Mouse (Mus musculus) midbrain, postnatal 0 days (tissue): Measurements from ENCODE around the gene Cd177. TPM values are rescaled to one million over a fixed set of nuclear protein-coding genes. Genes with fewer than 3 reads are reported as not detected.
"Not testable (repeated sequence)": the region's sequence is repeated elsewhere in the genome, so short reads cannot be mapped to it uniquely, and the experiment has no call there.

Source experiments
- ATAC-seq: fragments of 200-750 bp; cut with Nextera tagmentation; 2 replicates; pipeline ENCODE4 v1.8.0; 2017; ENCODE audit warnings: moderate number of reproducible peaks, mild to moderate bottlenecking, moderate TSS enrichment, moderate library complexity; ENCODE audit not compliant: low FRiP score
- DNase-seq: peaks from one replicate; pipeline ENCODE4 v3.0.0-alpha.2; 2015; ENCODE audit warnings: low spot score
- H3K27ac ChIP-seq: fragments of 300-500 bp; sonication (generic); 2 replicates; pipeline ENCODE4 v1.5.1; 2014; ENCODE audit warnings: low read depth, mild to moderate bottlenecking, low read length, mixed read lengths
- H3K27me3 ChIP-seq: fragments of 300-500 bp; sonication (generic); 2 replicates; pipeline ENCODE4 v1.6.1; 2014; ENCODE audit warnings: low read length, control low read depth, mixed read lengths; ENCODE audit not compliant: insufficient read depth
- H3K36me3 ChIP-seq: fragments of 300-500 bp; sonication (generic); 2 replicates; pipeline ENCODE4 v1.6.1; 2014; ENCODE audit warnings: low read length, control low read depth, mixed read lengths; ENCODE audit not compliant: insufficient read depth
- H3K4me1 ChIP-seq: fragments of 300-500 bp; sonication (generic); 2 replicates; pipeline ENCODE4 v1.6.1; 2014; ENCODE audit warnings: mild to moderate bottlenecking, control low read depth, antibody characterized with exemption, low read length, mixed read lengths; ENCODE audit not compliant: insufficient read depth
- H3K4me2 ChIP-seq: fragments of 300-500 bp; sonication (generic); 2 replicates; pipeline ENCODE4 v1.6.1; 2014; ENCODE audit warnings: low read depth, mild to moderate bottlenecking, low read length, mixed read lengths; ENCODE audit not compliant: poor library complexity, severe bottlenecking
- H3K4me3 ChIP-seq: fragments of 300-500 bp; sonication (generic); 2 replicates; pipeline ENCODE4 v1.5.1; 2014; ENCODE audit warnings: low read depth, mild to moderate bottlenecking, low read length, moderate library complexity
- H3K9ac ChIP-seq: fragments of 300-500 bp; sonication (generic); replicated peaks from 2 replicates; pipeline ENCODE4 v1.6.1; 2014; ENCODE audit warnings: mild to moderate bottlenecking, low read length, moderate library complexity, mixed read lengths; ENCODE audit not compliant: poor library complexity, severe bottlenecking
- H3K9me3 ChIP-seq: fragments of 300-500 bp; sonication (generic); 2 replicates; pipeline ENCODE4 v1.6.1; 2016; ENCODE audit warnings: low read length, control low read depth
- CTCF ChIP-seq: IDR thresholded peaks from 2 replicates; pipeline ENCODE4 v1.5.1; 2016; ENCODE audit warnings: antibody characterized with exemption, mild to moderate bottlenecking
- WGBS: fragments of 180-500 bp; shearing (Covaris S2); extraction: QIAGEN DNeasy Blood & Tissue Kit; methylation state at CpG from one replicate; pipeline ENCODE4 v1.1.7; 2014; 5-methylcytosine and 5-hydroxymethylcytosine counted together
- polyA plus RNA-seq: library from polyadenylated mRNA; unstranded; fragments of >200 nt; fragmentation: Nextera tagmentation; extraction: Ambion mirVana; gene quantifications from 2 replicates; pipeline ENCODE4 v1.2.1, GENCODE M21; 2015
- total RNA-seq: library from RNA; depleted of rRNA; stranded (reverse); fragments of >200 nt; gene quantifications from 2 replicates; pipeline ENCODE4 v1.2.3, GENCODE M21; 2014

Cd177 gene
- total and polyA plus RNA-seq, 2 experiments from 2014 or later: 0.16 to 0.37 TPM

GRCm38 (mm10) chr7:24753476-24753875, 6.6 kb downstream of the Cd177 start:
- no peak for DNase-seq
- H3K36me3 ChIP-seq: no peaks in the 10 kb centered on the region
- 85% methylated on average over 5 of the region's 5 CpGs for WGBS
- no peaks in the 10 kb centered on the region for H3K9me3 ChIP-seq
- no peaks in the 10 kb centered on the region for H3K4me1 ChIP-seq
- no peaks in the 10 kb centered on the region for H3K27me3 ChIP-seq
- H3K9ac ChIP-seq: no peak overlapping the region
- H3K4me2 ChIP-seq: no peak overlapping the region
- no peak for ATAC-seq
- no peak overlapping the region for H3K4me3 ChIP-seq
- H3K27ac ChIP-seq: no peak overlapping the region
- TF ChIP-seq CTCF: no peak

- no peaks in the 10 kb centered on the region for H3K36me3 ChIP-seq
- H3K27me3 ChIP-seq: no peaks in the 10 kb centered on the region
- H3K9ac ChIP-seq: no peak overlapping the region
- WGBS: 89% methylated on average over 2 of the region's 2 CpGs
- no peaks in the 10 kb centered on the region for H3K4me1 ChIP-seq
- no peak for TF ChIP-seq CTCF
- H3K9me3 ChIP-seq: no peaks in the 10 kb centered on the region
- H3K4me2 ChIP-seq: no peak overlapping the region
- no peak overlapping the region for H3K27ac ChIP-seq
- no peak overlapping the region for H3K4me3 ChIP-seq
- ATAC-seq (no peak), DNase-seq (no peak)
Observed at GRCm38 (mm10) chr7:24751610-24752009, 8.5 kb downstream of the Cd177 start.

- ATAC-seq: no peak
- no peaks in the 10 kb centered on the region for H3K27me3 ChIP-seq
- no peak overlapping the region for H3K4me3 ChIP-seq
- H3K4me1 ChIP-seq: no peaks in the 10 kb centered on the region
- WGBS: 38% methylated on average over 4 of the region's 4 CpGs
- no peak overlapping the region for H3K9ac ChIP-seq
- no peak overlapping the region for H3K27ac ChIP-seq
- H3K4me2 ChIP-seq: no peak overlapping the region
- no peaks in the 10 kb centered on the region for H3K9me3 ChIP-seq
- H3K36me3 ChIP-seq: no peaks in the 10 kb centered on the region
- no peak for TF ChIP-seq CTCF
- no peak for DNase-seq
Observed at GRCm38 (mm10) chr7:24750695-24751094, 9.4 kb downstream of the Cd177 start.

- Histone ChIP-seq H3K4me3 (peak overlapping the region; percentile 20), H3K36me3 (no peaks in the 10 kb centered on the region), H3K9ac (no peak overlapping the region), H3K4me1 (no peaks in the 10 kb centered on the region), H3K4me2 (peak overlapping the region; percentile 46), H3K27me3 (no peaks in the 10 kb centered on the region), H3K9me3 (no peaks in the 10 kb centered on the region), H3K27ac (no peak overlapping the region)
- TF ChIP-seq CTCF: no peak
- 15% methylated on average over 17 of the region's 17 CpGs for WGBS
- peak; percentile 36 for DNase-seq
- ATAC-seq: peak; percentile 80
Observed at GRCm38 (mm10) chr7:24735970-24736670, 24.0 kb downstream of the Cd177 start.

GRCm38 (mm10) chr7:24726808-24727207, 33.3 kb downstream of the Cd177 start, which contains the start of gene Gm4763:
TSS of gene Gm4763 (minus strand) at chr7:24726908.
- H3K9ac ChIP-seq, H3K9me3 ChIP-seq, H3K4me3 ChIP-seq, H3K27me3 ChIP-seq, H3K27ac ChIP-seq, DNase-seq, H3K36me3 ChIP-seq, H3K4me2 ChIP-seq, ATAC-seq, H3K4me1 ChIP-seq: not testable (repeated sequence)
- 93% methylated on average over 11 of the region's 11 CpGs for WGBS

- Histone ChIP-seq H3K36me3 (no peaks in the 10 kb centered on the region), H3K4me1 (no peaks in the 10 kb centered on the region), H3K27me3 (no peaks in the 10 kb centered on the region), H3K4me3 (no peak overlapping the region), H3K27ac (no peak overlapping the region), H3K9ac (no peak overlapping the region), H3K9me3 (no peaks in the 10 kb centered on the region), H3K4me2 (no peak overlapping the region)
- ATAC-seq (no peak), DNase-seq (no peak)
- WGBS: 80% methylated on average over 6 of the region's 6 CpGs
- no peak for TF ChIP-seq CTCF
Observed at GRCm38 (mm10) chr7:24715039-24715438, 45.1 kb downstream of the Cd177 start.
